21 mouse cellular contexts compared by ENCODE assay signal in the genomic region with DNA sequence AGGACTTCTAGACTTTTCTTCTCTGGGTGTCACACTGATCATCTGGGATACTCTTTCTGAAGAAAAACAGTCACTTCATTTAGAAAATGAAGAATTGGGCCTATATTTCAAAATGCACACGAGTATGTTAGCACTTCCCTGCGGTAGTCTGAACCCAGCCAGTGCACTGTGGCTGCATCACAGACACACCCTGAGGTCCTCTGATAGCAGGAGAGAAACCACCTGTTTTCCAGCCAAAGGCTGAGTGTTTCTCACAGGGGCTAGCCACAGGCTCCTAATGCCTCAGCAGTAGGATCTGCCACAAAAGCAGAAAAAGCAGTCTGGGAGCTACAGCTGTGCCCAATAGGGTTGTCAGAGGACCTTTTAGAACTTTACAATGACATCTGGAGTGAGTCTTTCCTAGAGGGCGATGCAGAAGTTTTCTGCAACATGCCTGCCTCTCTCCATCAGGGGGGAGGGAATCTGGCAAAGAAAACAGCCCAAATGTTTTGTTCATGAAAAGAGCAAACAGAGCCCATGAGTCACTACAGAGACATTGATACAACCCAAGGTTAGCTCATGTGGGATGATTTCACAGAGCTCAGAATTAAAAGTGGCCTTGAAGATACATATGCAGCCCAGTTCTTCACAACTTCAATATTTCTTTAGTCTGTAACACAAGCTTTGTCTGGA. TPM values are rescaled to one million over a fixed set of nuclear protein-coding genes. Genes with fewer than 3 reads are reported as not detected.
DNase-seq lines count a peak whose midpoint lies in the region; ATAC-seq and TF ChIP-seq lines count a peak whose summit lies in the region.
"Had no signal": no experiment of that assay in that cellular context is flagged by ENCODE, and none has a peak within 500 bp of the region (broad histone marks: within the 10 kb centered on the region; RNA-seq: fewer than 3 reads in every experiment).

No protein-coding gene starts in this region.

- H3K27me3 ChIP-seq in heart, embryonic 16.5 days (ENCODE audit: control insufficient read depth, insufficient read depth, low read length): no peaks in the 10 kb centered on the region
- no peaks in the 10 kb centered on the region for H3K27me3 ChIP-seq in heart, embryonic 12.5 days (replicated peaks)
- H3K27me3 ChIP-seq: embryonic facial prominence, embryonic 12.5 days; midbrain, embryonic 15.5 days had no signal

- TF ChIP-seq POLR2A in embryonic fibroblast, embryonic 13.5 days (IDR thresholded peaks at IDR 0.05; ENCODE audit: low read depth, low read length): no peak

- peaks cover 9% of the 10 kb centered on the region; the same call in 1 of the 2 replicates for H3K36me3 ChIP-seq in heart, embryonic 16.5 days (ENCODE audit: control insufficient read depth, insufficient read depth)
- peaks cover 35% of the 10 kb centered on the region for H3K36me3 ChIP-seq in heart, embryonic 12.5 days
- H3K36me3 ChIP-seq: midbrain, embryonic 15.5 days had no signal

- 0 out of 2 replicates have a peak, but pooled peaks have one; percentile 28 for ATAC-seq in heart, embryonic 16.5 days (replicated peaks; ENCODE audit: extremely low read depth, insufficient read depth, low FRiP score)
- no peak for ATAC-seq in heart, embryonic 12.5 days (ENCODE audit: insufficient number of reproducible peaks, low FRiP score)
- ATAC-seq: CD4-positive, CD25-positive, alpha-beta regulatory T cell, adult 4 months; forebrain, postnatal 0 days; hindbrain, postnatal 0 days; midbrain, embryonic 15.5 days had no signal

- no peak overlapping the region for H3K27ac ChIP-seq in heart, embryonic 16.5 days (ENCODE audit: low read length)
- H3K27ac ChIP-seq in heart, embryonic 12.5 days (ENCODE audit: poor library complexity, severe bottlenecking): no peak overlapping the region
- peak overlapping the region; percentile 67; the same call in 1 of the 2 replicates for H3K27ac ChIP-seq in embryonic fibroblast, embryonic 13.5 days (ENCODE audit: insufficient read depth, low read length)
- H3K27ac ChIP-seq: embryonic facial prominence, embryonic 12.5 days; gastrocnemius, adult 2 months; hindbrain, postnatal 0 days; limb, embryonic 12.5 days; liver, embryonic 14.5 days; midbrain, embryonic 15.5 days had no signal

- peak; percentile 8 for DNase-seq in CD4-positive helper T cell, adult 2 months (ENCODE audit: low read depth, low spot score)
- peak; percentile 11 for DNase-seq in T-cell, adult 2 months (ENCODE audit: low spot score)
- no peak for DNase-seq in testis, postnatal 14 days (ENCODE audit: low spot score)
- DNase-seq in spleen, postnatal 14 days (ENCODE audit: low spot score in 2 of 2): no peak
- DNase-seq: cerebellum, adult 11-12 months; cerebellum, postnatal 25 days; forebrain, postnatal 0 days; gastrocnemius, adult 2 months; kidney, adult 18-20 months; kidney, postnatal 10 days; right cerebral cortex, postnatal 14 days had no signal

- H3K4me2 ChIP-seq in heart, embryonic 16.5 days (ENCODE audit: low read depth, low read length): no peak overlapping the region
- H3K4me2 ChIP-seq in heart, embryonic 12.5 days: no peak overlapping the region
- H3K4me2 ChIP-seq: embryonic facial prominence, embryonic 12.5 days; limb, embryonic 12.5 days; midbrain, embryonic 15.5 days had no signal

- H3K9ac ChIP-seq in heart, embryonic 16.5 days (ENCODE audit: low read length): no peak overlapping the region
- no peak overlapping the region for H3K9ac ChIP-seq in heart, embryonic 12.5 days
- H3K9ac ChIP-seq: embryonic facial prominence, embryonic 12.5 days; forebrain, postnatal 0 days; limb, embryonic 12.5 days; liver, embryonic 14.5 days; midbrain, embryonic 15.5 days had no signal

- H3K4me1 ChIP-seq in heart, embryonic 16.5 days (ENCODE audit: control insufficient read depth, insufficient read depth, low read length): no peaks in the 10 kb centered on the region
- H3K4me1 ChIP-seq in heart, embryonic 12.5 days (replicated peaks): no peaks in the 10 kb centered on the region
- H3K4me1 ChIP-seq in embryonic fibroblast, embryonic 13.5 days (ENCODE audit: control insufficient read depth, insufficient read depth, low read length): peaks cover 8% of the 10 kb centered on the region; the same call in 1 of the 2 replicates
- H3K4me1 ChIP-seq: embryonic facial prominence, embryonic 12.5 days; limb, embryonic 12.5 days; midbrain, embryonic 15.5 days had no signal

- no peak overlapping the region for H3K4me3 ChIP-seq in heart, embryonic 16.5 days (ENCODE audit: low read length)
- H3K4me3 ChIP-seq in heart, embryonic 12.5 days: no peak overlapping the region
- H3K4me3 ChIP-seq in embryonic fibroblast, embryonic 13.5 days (ENCODE audit: insufficient read depth, low read length): no peak overlapping the region
- H3K4me3 ChIP-seq: embryonic facial prominence, embryonic 12.5 days; gastrocnemius, adult 2 months; limb, embryonic 12.5 days; midbrain, embryonic 15.5 days had no signal

- H3K9me3 ChIP-seq in heart, embryonic 16.5 days (replicated peaks; ENCODE audit: control insufficient read depth, low read length): no peaks in the 10 kb centered on the region
- no peaks in the 10 kb centered on the region for H3K9me3 ChIP-seq in heart, embryonic 12.5 days (replicated peaks)
- H3K9me3 ChIP-seq: embryonic facial prominence, embryonic 12.5 days; G1E; limb, embryonic 12.5 days; midbrain, embryonic 15.5 days had no signal

- no peak for TF ChIP-seq CTCF in embryonic fibroblast, embryonic 13.5 days (IDR thresholded peaks at IDR 0.05; ENCODE audit: borderline replicate concordance, insufficient read depth, low read length)

- WGBS in heart, embryonic 16.5 days: 55% methylated on average over 3 of the region's 3 CpGs
- 74% methylated on average over 3 of the region's 3 CpGs for WGBS in heart, embryonic 12.5 days

RNA-seq across cellular contexts. Expression of a gene that starts 19.8 kb away (rescaled TPM):
- 24.3 and 30.2 TPM in 2 replicates for polyA plus RNA-seq in heart, embryonic 16.5 days (2015; fragmentation: Nextera tagmentation; extraction: Ambion mirVana)
- polyA plus RNA-seq in heart, embryonic 12.5 days (2016; fragmentation: Nextera tagmentation; extraction: Ambion mirVana): 30.6 and 32.4 TPM in 2 replicates
- 64.5 and 67.1 TPM in 2 replicates for polyA plus RNA-seq in embryonic fibroblast, embryonic 13.5 days (2011; ENCODE audit: insufficient read length, low read depth, missing spikeins)

RNA-seq across cellular contexts. Expression of a gene that starts 32.6 kb away (rescaled TPM):
- polyA plus RNA-seq in heart, embryonic 16.5 days (2015; fragmentation: Nextera tagmentation; extraction: Ambion mirVana): 52.8 and 57.7 TPM in 2 replicates
- 59.7 and 60.3 TPM in 2 replicates for polyA plus RNA-seq in heart, embryonic 12.5 days (2016; fragmentation: Nextera tagmentation; extraction: Ambion mirVana)
- polyA plus RNA-seq in embryonic fibroblast, embryonic 13.5 days (2011; ENCODE audit: insufficient read length, low read depth, missing spikeins): 56.5 and 61.1 TPM in 2 replicates

RNA-seq across cellular contexts. Expression of a gene that starts 39.2 kb away (rescaled TPM):
- polyA plus RNA-seq in heart, embryonic 16.5 days (2015; fragmentation: Nextera tagmentation; extraction: Ambion mirVana): 9.5 and 12.0 TPM in 2 replicates
- 10.8 and 12.1 TPM in 2 replicates for polyA plus RNA-seq in heart, embryonic 12.5 days (2016; fragmentation: Nextera tagmentation; extraction: Ambion mirVana)
- 10.0 and 12.5 TPM in 2 replicates for polyA plus RNA-seq in embryonic fibroblast, embryonic 13.5 days (2011; ENCODE audit: insufficient read length, low read depth, missing spikeins)

Comparison
In these comparisons a context has a peak if more than half of its experiments do, and no peak if none do; other contexts are left out.
1. DNase-seq: peak in CD4-positive helper T cell, adult 2 months (single experiment) and T-cell, adult 2 months (single experiment); none in testis, postnatal 14 days (single experiment) and spleen, postnatal 14 days (0 of 2).